Mouse (Mus musculus): ENCODE results near the gene Sf3b3. TPM values are rescaled to one million over a fixed set of nuclear protein-coding genes. Genes with fewer than 3 reads are reported as not detected.

Gene Sf3b3
- total and polyA plus RNA-seq, 3 experiments, result 167 to 224 (median 170) TPM

GRCm38 (mm10) chr8:110847645-110848495 lies 1.3 kb upstream of the Sf3b3 start:
- peaks cover 50% of the 10 kb centered on the region for H3K79me2 ChIP-seq (ENCODE audit: control insufficient read depth, insufficient read depth, low read length, poor library complexity)
- H3K4me3 ChIP-seq (ENCODE audit: control insufficient read depth in 1 of 2, insufficient read depth in 1 of 2, low read depth in 2 of 2, low read length in 2 of 2), result peak overlapping the region; percentile 59 to 100
- peaks cover 0 to 21% of the 10 kb centered on the region in 2 experiments; a peak in 2 of 4 replicates for H3K4me1 ChIP-seq (ENCODE audit: control insufficient read depth in 1 of 2, insufficient read depth in 2 of 2, low read length in 2 of 2)
- H3K36me3 ChIP-seq (ENCODE audit: control insufficient read depth in 1 of 2, insufficient read depth in 2 of 2, low read length in 2 of 2), result peaks cover 18 to 32% of the 10 kb centered on the region in 2 experiments
- H3K9me3 ChIP-seq (replicated peaks; ENCODE audit: insufficient read depth, low read length), result no peaks in the 10 kb centered on the region
- DNase-seq (ENCODE audit: low read depth, low spot score), result no peak
- TF ChIP-seq BHLHE40 (IDR thresholded peaks at IDR 0.05; ENCODE audit: borderline replicate concordance, low read depth, low read length) (no peak), NRF1 (IDR thresholded peaks at IDR 0.05; ENCODE audit: insufficient read depth, low read depth, low read length, poor library complexity, severe bottlenecking) (no peak), POLR2AphosphoS2 (IDR thresholded peaks at IDR 0.05; ENCODE audit: low read length) (no peak), POLR2AphosphoS5 (IDR thresholded peaks at IDR 0.05; ENCODE audit: borderline replicate concordance, low read depth, low read length) (no peak), SMC3 (IDR thresholded peaks at IDR 0.05; ENCODE audit: low read depth, low read length) (no peak), JUND (IDR thresholded peaks at IDR 0.05; ENCODE audit: low read depth, low read length) (no peak), MXI1 (IDR thresholded peaks at IDR 0.05; ENCODE audit: low read depth, low read length) (no peak), USF1 (IDR thresholded peaks at IDR 0.05; ENCODE audit: low read depth, low read length) (no peak), ZMIZ1 (IDR thresholded peaks at IDR 0.05; ENCODE audit: low read depth, low read length) (no peak), USF2 (IDR thresholded peaks at IDR 0.05; ENCODE audit: borderline replicate concordance in 1 of 2, insufficient read depth in 1 of 2, low read depth in 1 of 2, low read length in 2 of 2) (no peak), ZKSCAN1 (IDR thresholded peaks at IDR 0.05; ENCODE audit: low read depth, low read length) (no peak)
- H3K27me3 ChIP-seq (ENCODE audit: control insufficient read depth in 1 of 2, insufficient read depth in 2 of 2, low read length in 2 of 2), result no peaks in the 10 kb centered on the region
- H3K9ac ChIP-seq (ENCODE audit: control insufficient read depth, low read depth, low read length, poor library complexity, severe bottlenecking), result peak overlapping the region; percentile 99
- peak overlapping the region; percentile 96; the same call in 1 of the 2 replicates for H3K27ac ChIP-seq (ENCODE audit: control insufficient read depth, low read depth, low read length)

- Histone ChIP-seq H3K9me3 (replicated peaks; ENCODE audit: insufficient read depth, low read length) (no peaks in the 10 kb centered on the region), H3K27me3 (ENCODE audit: control insufficient read depth in 1 of 2, insufficient read depth in 2 of 2, low read length in 2 of 2) (no peaks in the 10 kb centered on the region), H3K9ac (ENCODE audit: control insufficient read depth, low read depth, low read length, poor library complexity, severe bottlenecking) (peak overlapping the region; percentile 99), H3K4me3 (ENCODE audit: control insufficient read depth in 1 of 2, insufficient read depth in 1 of 2, low read depth in 2 of 2, low read length in 2 of 2) (peak overlapping the region; percentile 59 to 100), H3K27ac (ENCODE audit: control insufficient read depth, low read depth, low read length) (peak overlapping the region; percentile 96), H3K4me1 (ENCODE audit: control insufficient read depth in 1 of 2, insufficient read depth in 2 of 2, low read length in 2 of 2) (peaks cover 0 to 21% of the 10 kb centered on the region in 2 experiments; a peak in 2 of 4 replicates), H3K36me3 (ENCODE audit: control insufficient read depth in 1 of 2, insufficient read depth in 2 of 2, low read length in 2 of 2) (peaks cover 23 to 37% of the 10 kb centered on the region in 2 experiments), H3K79me2 (ENCODE audit: control insufficient read depth, insufficient read depth, low read length, poor library complexity) (peaks cover 57% of the 10 kb centered on the region)
- DNase-seq (ENCODE audit: low read depth, low spot score), result no peak
- TF ChIP-seq SIN3A (IDR thresholded peaks at IDR 0.05; ENCODE audit: low read length) (peak; percentile 40; the same call in 1 of the 2 replicates), HCFC1 (IDR thresholded peaks at IDR 0.05; ENCODE audit: low read depth, low read length) (no peak), POLR2A (IDR thresholded peaks at IDR 0.05; ENCODE audit: control insufficient read depth in 1 of 2, insufficient read depth in 1 of 2, low read depth in 1 of 2, low read length in 2 of 2, poor library complexity in 1 of 2) (no peak)
These were observed 573 bp upstream of the Sf3b3 start for GRCm38 (mm10) chr8:110847171-110847549.
